Mouse (Mus musculus) CH12.LX (cell line): ENCODE measurements at regions not wholly inside any gene's neighbourhood (a gene's known extent, or its start where the extent isn't known, plus 50 kb on each side); places are given as distances from the start of the nearest gene placed in this dataset.

ENCODE experiments used
- DNase-seq: peaks from one replicate; pipeline ENCODE4 v3.0.0-alpha.2; 2013; ENCODE audit errors: extremely low read depth
- H3K27ac ChIP-seq: 2 replicates; pipeline ENCODE4 v1.5.1; 2012; ENCODE audit warnings: low read depth, mild to moderate bottlenecking, control low read depth, moderate library complexity; ENCODE audit not compliant: insufficient read depth
- H3K27me3 ChIP-seq: replicated peaks from 2 replicates; pipeline ENCODE3; 2012; ENCODE audit warnings: inconsistent platforms
- H3K36me3 ChIP-seq, 2 experiments: replicated peaks in 1 of 2; 2 replicates each; pipeline versions ENCODE3 to v1.6.1; 2012; ENCODE audit warnings: inconsistent platforms in 1 of 2, low read length in 1 of 2, mild to moderate bottlenecking in 1 of 2, mixed read lengths in 1 of 2, moderate library complexity in 1 of 2; ENCODE audit not compliant: control insufficient read depth in 1 of 2, insufficient read depth in 1 of 2
- H3K4me1 ChIP-seq, 2 experiments: 2 replicates each; pipeline ENCODE4 v1.6.1; 2012; ENCODE audit warnings: inconsistent platforms in 1 of 2, moderate library complexity in 1 of 2; ENCODE audit not compliant: insufficient read depth in 2 of 2, control insufficient read depth in 1 of 2
- H3K4me2 ChIP-seq: 2 replicates; pipeline ENCODE4 v1.6.1; 2012; ENCODE audit warnings: low read depth, mild to moderate bottlenecking, control low read depth; ENCODE audit not compliant: poor library complexity, insufficient read depth, severe bottlenecking
- H3K4me3 ChIP-seq, 3 experiments: fragments of 150-350 bp in 1 of 3; sonication (generic) in 1 of 3; replicated peaks in 1 of 3; 2 replicates each; pipeline versions ENCODE3 to v1.5.1; 2011 to 2012; ENCODE audit warnings: low read depth in 2 of 3, low read length in 2 of 3, mild to moderate bottlenecking in 2 of 3, moderate library complexity in 2 of 3, control low read depth in 1 of 3, improper control_type of control experiment in 1 of 3, inconsistent platforms in 1 of 3, mixed read lengths in 1 of 3; ENCODE audit not compliant: poor library complexity in 1 of 3
- H3K79me2 ChIP-seq: replicated peaks from 2 replicates; pipeline ENCODE4 v1.6.1; 2012; ENCODE audit warnings: mild to moderate bottlenecking, moderate library complexity; ENCODE audit not compliant: control insufficient read depth, poor library complexity, insufficient read depth, severe bottlenecking; ENCODE audit errors: extremely low read depth
- H3K9ac ChIP-seq: 2 replicates; pipeline ENCODE4 v1.6.1; 2012; ENCODE audit warnings: low read depth, mild to moderate bottlenecking, control low read depth, moderate library complexity; ENCODE audit not compliant: insufficient read depth
- H3K9me3 ChIP-seq: replicated peaks from 2 replicates; pipeline ENCODE3; 2012; ENCODE audit warnings: low read length, inconsistent platforms, mixed read lengths
- BHLHE40 ChIP-seq: IDR thresholded peaks from 2 replicates; pipeline ENCODE4 v1.6.1; 2011; ENCODE audit warnings: mild to moderate bottlenecking, low read depth, low read length, improper control_type of control experiment
- CHD2 ChIP-seq: IDR thresholded peaks from 2 replicates; pipeline ENCODE4 v1.6.1; 2011; ENCODE audit warnings: low read length, improper control_type of control experiment
- CTCF ChIP-seq, 2 experiments: IDR thresholded peaks in 1 of 2; conservative IDR thresholded peaks in 1 of 2; 2 replicates each; pipeline ENCODE4 v1.5.1; 2011 to 2012; ENCODE audit warnings: low read depth in 2 of 2, low read length in 2 of 2, improper control_type of control experiment in 1 of 2, inconsistent platforms in 1 of 2, mild to moderate bottlenecking in 1 of 2, moderate library complexity in 1 of 2
- E2F4 ChIP-seq: IDR thresholded peaks from 2 replicates; pipeline ENCODE4 v1.6.1; 2011; ENCODE audit warnings: low read depth, low read length, improper control_type of control experiment; ENCODE audit not compliant: insufficient replicate concordance
- ELF1 ChIP-seq: IDR thresholded peaks from 2 replicates; pipeline ENCODE4 v1.6.1; 2014; ENCODE audit warnings: low read depth, mild to moderate bottlenecking, inconsistent platforms, low read length, improper control_type of control experiment
- ETS1 ChIP-seq: conservative IDR thresholded peaks from 2 replicates; pipeline ENCODE4 v1.6.1; 2012; ENCODE audit warnings: low read depth, mild to moderate bottlenecking, inconsistent platforms, low read length, improper control_type of control experiment, moderate library complexity
- GABPA ChIP-seq: IDR thresholded peaks from 2 replicates; pipeline ENCODE4 v1.6.1; 2012; ENCODE audit warnings: low read depth, low read length, improper control_type of control experiment, inconsistent platforms; ENCODE audit not compliant: insufficient replicate concordance
- HCFC1 ChIP-seq: IDR thresholded peaks from 2 replicates; pipeline ENCODE4 v1.6.1; 2012; ENCODE audit warnings: low read depth, mild to moderate bottlenecking, inconsistent platforms, low read length, improper control_type of control experiment
- IRF4 ChIP-seq: IDR thresholded peaks from 2 replicates; pipeline ENCODE4 v1.6.1; 2014; ENCODE audit warnings: low read depth, mild to moderate bottlenecking, inconsistent platforms, low read length, improper control_type of control experiment
- JUN ChIP-seq: IDR thresholded peaks from 2 replicates; pipeline ENCODE4 v1.6.1; 2011; ENCODE audit warnings: low read depth, mild to moderate bottlenecking, low read length, improper control_type of control experiment, moderate library complexity; ENCODE audit not compliant: insufficient read depth
- KAT2A ChIP-seq: IDR thresholded peaks from 2 replicates; pipeline ENCODE4 v1.6.1; 2012; ENCODE audit warnings: low read length, improper control_type of control experiment, inconsistent platforms; ENCODE audit not compliant: insufficient replicate concordance
- MAX ChIP-seq: IDR thresholded peaks from 2 replicates; pipeline ENCODE4 v1.6.1; 2011; ENCODE audit warnings: low read length, improper control_type of control experiment
- MAZ ChIP-seq: IDR thresholded peaks from 2 replicates; pipeline ENCODE4 v1.6.1; 2012; ENCODE audit warnings: low read depth, mild to moderate bottlenecking, inconsistent platforms, low read length, improper control_type of control experiment, moderate library complexity
- MXI1 ChIP-seq: IDR thresholded peaks from 2 replicates; pipeline ENCODE4 v1.6.1; 2011; ENCODE audit warnings: mild to moderate bottlenecking, low read depth, low read length, improper control_type of control experiment
- POLR2AphosphoS2 ChIP-seq: IDR thresholded peaks from 2 replicates; pipeline ENCODE4 v1.6.1; 2011; ENCODE audit warnings: low read depth, low read length, improper control_type of control experiment
- RAD21 ChIP-seq: IDR thresholded peaks from 2 replicates; pipeline ENCODE4 v1.6.1; 2011; ENCODE audit warnings: low read depth, mild to moderate bottlenecking, low read length, improper control_type of control experiment, moderate library complexity
- SIN3A ChIP-seq: IDR thresholded peaks from 2 replicates; pipeline ENCODE4 v1.6.1; 2012; ENCODE audit warnings: low read length, improper control_type of control experiment, inconsistent platforms
- SMC3 ChIP-seq: IDR thresholded peaks from 2 replicates; pipeline ENCODE4 v1.6.1; 2011; ENCODE audit warnings: low read depth, low read length, improper control_type of control experiment
- ZKSCAN1 ChIP-seq: IDR thresholded peaks from 2 replicates; pipeline ENCODE4 v1.6.1; 2012; ENCODE audit warnings: low read depth, inconsistent platforms, low read length, improper control_type of control experiment, borderline replicate concordance
- ZMIZ1 ChIP-seq: IDR thresholded peaks from 2 replicates; pipeline ENCODE4 v1.6.1; 2012; ENCODE audit warnings: low read depth, mild to moderate bottlenecking, inconsistent platforms, low read length, improper control_type of control experiment
- ZNF384 ChIP-seq: IDR thresholded peaks from 2 replicates; pipeline ENCODE4 v1.6.1; 2012; ENCODE audit warnings: low read depth, low read length, improper control_type of control experiment, inconsistent platforms
- dilution Hi-C: fragments of 300-500 bp; cut with MboI; formaldehyde crosslinking; loops from 2 replicates; pipeline ENCODE4 v1.14.3; 2020; ENCODE audit warnings: low sequenced_read_pairs; ENCODE audit not compliant: extremely low pct_unique_long_range_greater_than_20kb, extremely low pct_ligation_motif_present
- in situ Hi-C: fragments of 300-500 bp; cut with MboI; formaldehyde crosslinking; loops from 3 replicates; pipeline ENCODE4 v1.14.3; 2019; ENCODE audit warnings: low sequenced_read_pairs, low pct_ligation_motif_present, low pct_unique_long_range_greater_than_20kb, mixed read lengths

DNA sequence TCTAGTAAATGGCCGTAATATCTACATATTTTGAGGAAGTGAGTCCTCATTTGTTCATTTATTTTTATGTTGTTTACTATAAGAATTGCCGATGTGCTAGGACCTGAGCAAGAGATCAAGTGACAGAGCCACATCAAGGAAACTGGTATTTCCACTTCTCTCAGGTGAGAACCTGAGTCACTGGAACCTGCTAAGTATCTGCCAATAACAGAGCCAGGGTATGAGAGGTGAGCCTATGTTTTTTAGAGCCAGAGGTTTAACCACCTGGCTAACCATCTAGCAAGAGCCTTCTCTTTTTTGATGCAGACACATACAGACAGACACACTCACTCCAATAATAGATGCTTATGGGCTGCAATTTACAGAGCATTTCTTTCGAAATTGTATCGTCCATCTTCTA, 101.2 kb upstream of the Fam78b start:
- H3K4me3 ChIP-seq: no peak overlapping the region
- DNase-seq: no peak
- TF ChIP-seq ZNF384: no peak
- no peak for TF ChIP-seq MAX
- TF ChIP-seq ELF1: no peak
- TF ChIP-seq ZMIZ1: no peak
- no peak for TF ChIP-seq MXI1
- TF ChIP-seq ZKSCAN1: no peak
- no peak for TF ChIP-seq MAZ
- no peak for TF ChIP-seq JUN
- no peak for TF ChIP-seq KAT2A
- TF ChIP-seq RAD21: no peak
- TF ChIP-seq SMC3: no peak
- TF ChIP-seq POLR2AphosphoS2: no peak
- TF ChIP-seq BHLHE40: no peak
- TF ChIP-seq E2F4: no peak
- TF ChIP-seq HCFC1: no peak
- no peak for TF ChIP-seq IRF4
- TF ChIP-seq ETS1: no peak
- no peak for TF ChIP-seq CTCF (conservative IDR thresholded peaks at IDR 0.05 in 1 of 2, IDR thresholded peaks at IDR 0.05 in 1 of 2; ENCODE audit: low read depth in 2 of 2, low read length in 2 of 2)
- no peak for TF ChIP-seq SIN3A
- no peak overlapping the region for H3K4me2 ChIP-seq
- H3K36me3 ChIP-seq: no peaks in the 10 kb centered on the region
- no peaks in the 10 kb centered on the region for H3K4me1 ChIP-seq
- no peaks in the 10 kb centered on the region for H3K79me2 ChIP-seq
- H3K27me3 ChIP-seq: peaks cover 51% of the 10 kb centered on the region
- dilution Hi-C loops: no loop called here
- H3K27ac ChIP-seq: no peak overlapping the region
- in situ Hi-C loops: no loop called here
- no peak overlapping the region for H3K9ac ChIP-seq
- H3K9me3 ChIP-seq: no peaks in the 10 kb centered on the region

DNA sequence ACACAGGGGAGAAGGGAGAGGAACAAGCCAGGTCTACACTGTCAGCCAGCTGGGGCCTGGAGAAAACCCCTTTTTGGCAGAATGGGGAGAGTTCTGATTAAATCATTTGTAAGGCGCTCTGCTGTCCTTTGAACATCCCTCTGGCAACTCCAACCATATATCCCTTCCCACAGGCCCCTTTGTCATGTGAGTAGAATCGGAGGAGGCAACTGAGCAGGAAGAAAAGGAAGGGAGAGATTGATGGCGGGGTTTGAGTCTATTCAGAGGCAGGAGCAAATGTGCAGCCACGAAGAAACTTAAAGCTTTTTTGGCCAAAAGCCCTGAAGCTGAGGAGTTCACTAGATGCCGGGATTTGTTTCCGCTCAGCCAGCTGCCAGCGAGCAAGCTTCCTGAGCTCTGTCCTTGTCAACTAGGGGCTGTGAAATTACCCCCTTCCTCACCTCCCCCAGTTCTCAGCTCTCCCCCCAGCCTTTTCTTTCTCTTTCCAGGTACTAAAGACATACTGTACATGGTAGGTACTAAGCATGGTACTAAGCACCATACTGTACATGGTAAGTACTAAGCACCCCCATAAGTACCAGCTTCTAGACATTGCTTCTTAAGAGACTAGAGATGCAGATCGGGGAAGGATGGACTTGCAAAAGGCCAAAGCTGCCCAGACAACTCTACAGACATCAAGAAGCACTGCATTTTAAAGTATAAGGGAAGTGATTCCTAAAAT, 100.6 kb upstream of the Fam78b start:
- H3K4me2 ChIP-seq: no peak overlapping the region
- in situ Hi-C loops (no loop called here), dilution Hi-C loops (no loop called here)
- DNase-seq: no peak
- H3K9me3 ChIP-seq: no peaks in the 10 kb centered on the region
- no peaks in the 10 kb centered on the region for H3K79me2 ChIP-seq
- no peak overlapping the region for H3K27ac ChIP-seq
- no peaks in the 10 kb centered on the region for H3K36me3 ChIP-seq
- H3K4me3 ChIP-seq: no peak overlapping the region
- TF ChIP-seq CHD2: no peak
- no peak for TF ChIP-seq KAT2A
- no peak for TF ChIP-seq MAZ
- no peak for TF ChIP-seq GABPA
- no peak for TF ChIP-seq JUN
- TF ChIP-seq CTCF (conservative IDR thresholded peaks at IDR 0.05 in 1 of 2, IDR thresholded peaks at IDR 0.05 in 1 of 2; ENCODE audit: low read depth in 2 of 2, low read length in 2 of 2): no peak
- no peaks in the 10 kb centered on the region for H3K4me1 ChIP-seq
- H3K9ac ChIP-seq: no peak overlapping the region
- H3K27me3 ChIP-seq: peaks cover 50% of the 10 kb centered on the region
